Mouse (Mus musculus): ENCODE results near the gene Abhd6. TPM values are rescaled to one million over a fixed set of nuclear protein-coding genes. Genes with fewer than 3 reads are reported as not detected.
A peak's percentile ranks its signal among the peaks of the same experiment; 100 is the strongest.

The Abhd6 gene
- polyA plus RNA-seq, 1 experiment from 2014 or later = 11.9 TPM

GRCm38 (mm10) chr14:8097978-8098686 lies 95.4 kb downstream of the Abhd6 start, which contains the start of gene Pxk:
TSS of gene Pxk (plus strand) at chr14:8098211.
- Histone ChIP-seq H3K4me1 (replicated peaks; ENCODE audit: control insufficient read depth, insufficient read depth, low read length) (peaks cover 9% of the 10 kb centered on the region; the same call in 1 of the 2 replicates), H3K27me3 (replicated peaks; ENCODE audit: control insufficient read depth, insufficient read depth, low read length) (no peaks in the 10 kb centered on the region), H3K9me3 (ENCODE audit: control insufficient read depth, low read length) (no peaks in the 10 kb centered on the region), H3K4me3 (ENCODE audit: low read depth, low read length) (peak within 1 kb of the TSS; percentile 88), H3K4me2 (peak within 1 kb of the TSS; percentile 85), H3K9ac (ENCODE audit: low read depth, low read length) (peak within 1 kb of the TSS; percentile 80), H3K27ac (ENCODE audit: low read depth, low read length) (peak within 1 kb of the TSS; percentile 28), H3K36me3 (ENCODE audit: control insufficient read depth, insufficient read depth, low read length) (no peaks in the 10 kb centered on the region)
- peak; percentile 95 for ATAC-seq (replicated peaks; ENCODE audit: low FRiP score)
- under 1% methylated on average over 86 of the region's 89 CpGs for WGBS
- peak; percentile 93 for DNase-seq (ENCODE audit: low spot score)

DNA sequence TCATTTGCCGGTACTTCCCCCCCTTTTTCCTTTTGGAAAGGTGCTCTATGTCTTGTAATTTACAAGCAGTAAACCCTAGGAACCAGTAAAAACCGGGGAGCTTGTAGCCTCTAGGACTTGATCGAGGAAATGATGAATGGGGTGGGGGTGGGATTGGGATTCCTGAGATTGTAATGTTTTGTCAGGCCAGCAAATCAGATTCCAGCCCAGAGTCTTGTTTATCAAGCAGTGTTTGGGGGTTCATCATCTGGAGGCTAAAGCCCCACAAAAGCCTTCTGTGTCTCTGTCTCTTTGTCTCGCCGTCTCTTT lies 95.9 kb downstream of the Abhd6 start:
- H3K27me3 ChIP-seq (replicated peaks; ENCODE audit: control insufficient read depth, insufficient read depth, low read length) = no peaks in the 10 kb centered on the region
- H3K9ac ChIP-seq (ENCODE audit: low read depth, low read length) = peak overlapping the region; percentile 80
- H3K27ac ChIP-seq (ENCODE audit: low read depth, low read length) = no peak overlapping the region
- H3K4me1 ChIP-seq (replicated peaks; ENCODE audit: control insufficient read depth, insufficient read depth, low read length) = peaks cover 9% of the 10 kb centered on the region; the same call in 1 of the 2 replicates
- 2% methylated on average over 5 of the region's 5 CpGs for WGBS
- peak overlapping the region; percentile 88 for H3K4me3 ChIP-seq (ENCODE audit: low read depth, low read length)
- ATAC-seq (replicated peaks; ENCODE audit: low FRiP score) (0 out of 2 replicates have a peak, but pooled peaks have one; percentile 6), DNase-seq (ENCODE audit: low spot score) (peak; percentile 38)
- peak overlapping the region; percentile 85 for H3K4me2 ChIP-seq
- no peaks in the 10 kb centered on the region for H3K36me3 ChIP-seq (ENCODE audit: control insufficient read depth, insufficient read depth, low read length)
- H3K9me3 ChIP-seq (ENCODE audit: control insufficient read depth, low read length) = no peaks in the 10 kb centered on the region

GRCm38 (mm10) chr14:8099561-8100021 lies 96.9 kb downstream of the Abhd6 start:
- Histone ChIP-seq H3K4me3 (ENCODE audit: low read depth, low read length) (no peak overlapping the region; the same call in 1 of the 2 replicates), H3K27ac (ENCODE audit: low read depth, low read length) (no peak overlapping the region), H3K9me3 (ENCODE audit: control insufficient read depth, low read length) (no peaks in the 10 kb centered on the region), H3K9ac (ENCODE audit: low read depth, low read length) (no peak overlapping the region), H3K4me2 (peak overlapping the region; percentile 85), H3K4me1 (replicated peaks; ENCODE audit: control insufficient read depth, insufficient read depth, low read length) (peaks cover 9% of the 10 kb centered on the region; the same call in 1 of the 2 replicates), H3K27me3 (replicated peaks; ENCODE audit: control insufficient read depth, insufficient read depth, low read length) (no peaks in the 10 kb centered on the region), H3K36me3 (ENCODE audit: control insufficient read depth, insufficient read depth, low read length) (no peaks in the 10 kb centered on the region)
- no peak for ATAC-seq (replicated peaks; ENCODE audit: low FRiP score)
- DNase-seq (ENCODE audit: low spot score) = no peak
- 48% methylated on average over 10 of the region's 10 CpGs for WGBS

DNA sequence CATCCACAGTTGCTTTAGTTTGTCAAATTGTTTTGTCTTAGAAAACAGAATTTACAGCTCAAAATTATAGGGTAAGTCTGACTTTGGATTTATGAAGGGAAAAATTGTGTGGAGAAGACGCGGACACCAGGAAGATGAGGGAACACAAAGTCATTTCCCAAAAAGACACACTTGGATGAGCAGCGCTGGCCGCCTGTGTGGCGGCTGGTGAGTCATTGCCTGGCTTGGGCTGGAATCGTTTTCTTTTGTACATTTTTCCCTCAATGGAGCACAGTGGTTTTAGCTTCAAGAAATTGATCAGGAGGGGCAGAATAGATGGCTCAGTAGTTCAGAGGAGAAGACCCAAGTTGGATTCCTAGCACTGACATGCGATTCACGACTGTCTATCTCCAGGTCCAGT lies 99.2 kb downstream of the Abhd6 start:
- Histone ChIP-seq H3K4me1 (replicated peaks; ENCODE audit: control insufficient read depth, insufficient read depth, low read length) (peaks cover 9% of the 10 kb centered on the region; the same call in 1 of the 2 replicates), H3K27me3 (replicated peaks; ENCODE audit: control insufficient read depth, insufficient read depth, low read length) (no peaks in the 10 kb centered on the region), H3K9me3 (ENCODE audit: control insufficient read depth, low read length) (no peaks in the 10 kb centered on the region), H3K9ac (ENCODE audit: low read depth, low read length) (no peak overlapping the region), H3K36me3 (ENCODE audit: control insufficient read depth, insufficient read depth, low read length) (no peaks in the 10 kb centered on the region), H3K4me3 (ENCODE audit: low read depth, low read length) (no peak overlapping the region), H3K4me2 (no peak overlapping the region), H3K27ac (ENCODE audit: low read depth, low read length) (no peak overlapping the region)
- DNase-seq (ENCODE audit: low spot score) (no peak), ATAC-seq (replicated peaks; ENCODE audit: low FRiP score) (no peak)
- 88% methylated on average over 8 of the region's 8 CpGs for WGBS

- H3K4me1 ChIP-seq (replicated peaks; ENCODE audit: control insufficient read depth, insufficient read depth, low read length) = peaks cover 9% of the 10 kb centered on the region; the same call in 1 of the 2 replicates
- H3K36me3 ChIP-seq (ENCODE audit: control insufficient read depth, insufficient read depth, low read length) = no peaks in the 10 kb centered on the region
- no peak for ATAC-seq (replicated peaks; ENCODE audit: low FRiP score)
- no peaks in the 10 kb centered on the region for H3K27me3 ChIP-seq (replicated peaks; ENCODE audit: control insufficient read depth, insufficient read depth, low read length)
- H3K4me2 ChIP-seq = no peak overlapping the region
- 85% methylated on average over 12 of the region's 12 CpGs for WGBS
- H3K4me3 ChIP-seq (ENCODE audit: low read depth, low read length) = no peak overlapping the region
- H3K9ac ChIP-seq (ENCODE audit: low read depth, low read length) = no peak overlapping the region
- H3K9me3 ChIP-seq (ENCODE audit: control insufficient read depth, low read length) = no peaks in the 10 kb centered on the region
- no peak overlapping the region for H3K27ac ChIP-seq (ENCODE audit: low read depth, low read length)
- no peak for DNase-seq (ENCODE audit: low spot score)
Observed at GRCm38 (mm10) chr14:8102676-8103075, 100.0 kb downstream of the Abhd6 start.

Other genes with a start within 250 kb of the Abhd6 start
- not detected in 2 replicates for gene Gm26661, start 211.3 kb upstream of the Abhd6 start, polyA plus RNA-seq (2014; fragmentation: Nextera tagmentation; extraction: Ambion mirVana)
- gene Flnb, start 184.9 kb upstream of the Abhd6 start, polyA plus RNA-seq (2014; fragmentation: Nextera tagmentation; extraction: Ambion mirVana) = 13.3 and 14.2 TPM in 2 replicates
- gene Gm45521, start 45.6 kb upstream of the Abhd6 start, polyA plus RNA-seq (2014; fragmentation: Nextera tagmentation; extraction: Ambion mirVana) = not detected in 2 replicates
- gene Dnase1l3, start 8.3 kb upstream of the Abhd6 start, polyA plus RNA-seq (2014; fragmentation: Nextera tagmentation; extraction: Ambion mirVana) = 0.73 and 0.79 TPM in 2 replicates
- gene Rpp14, start 77.5 kb downstream of the Abhd6 start, polyA plus RNA-seq (2014; fragmentation: Nextera tagmentation; extraction: Ambion mirVana) = 74.7 and 77.4 TPM in 2 replicates
- 18.5 and 19.1 TPM in 2 replicates for gene Pxk, start 95.3 kb downstream of the Abhd6 start, polyA plus RNA-seq (2014; fragmentation: Nextera tagmentation; extraction: Ambion mirVana)
- 196 and 210 TPM in 2 replicates for gene Pdhb, start 170.1 kb downstream of the Abhd6 start, polyA plus RNA-seq (2014; fragmentation: Nextera tagmentation; extraction: Ambion mirVana)
- 9.0 and 10.6 TPM in 2 replicates for gene Kctd6, start 211.2 kb downstream of the Abhd6 start, polyA plus RNA-seq (2014; fragmentation: Nextera tagmentation; extraction: Ambion mirVana)